Mouse (Mus musculus) MEL (cell line): ENCODE results near the gene Enpp3. TPM values are rescaled to one million over a fixed set of nuclear protein-coding genes. Genes with fewer than 3 reads are reported as not detected.

Source experiments
- DNase-seq: peaks from one replicate; pipeline ENCODE4 v3.0.0; 2011; ENCODE audit warnings: low read depth, low spot score
- H3K27ac ChIP-seq: 2 replicates; pipeline ENCODE4 v1.5.1; 2012; ENCODE audit warnings: low read depth, mild to moderate bottlenecking, control low read depth, low read length, moderate library complexity; ENCODE audit not compliant: control insufficient read depth
- H3K27me3 ChIP-seq, 2 experiments: fragments of 150-350 bp in 1 of 2; sonication (generic) in 1 of 2; 2 replicates each; pipeline ENCODE4 v1.6.1; 2012; ENCODE audit warnings: low read length in 2 of 2, mild to moderate bottlenecking in 2 of 2, improper control_type of control experiment in 1 of 2, moderate library complexity in 1 of 2; ENCODE audit not compliant: insufficient read depth in 2 of 2, control insufficient read depth in 1 of 2
- H3K36me3 ChIP-seq, 2 experiments: 2 replicates each; pipeline ENCODE4 v1.6.1; 2012 to 2014; ENCODE audit warnings: low read length in 2 of 2, improper control_type of control experiment in 1 of 2, inconsistent platforms in 1 of 2, mild to moderate bottlenecking in 1 of 2; ENCODE audit not compliant: insufficient read depth in 2 of 2, control insufficient read depth in 1 of 2
- H3K4me1 ChIP-seq, 2 experiments: fragments of 150-350 bp in 1 of 2; sonication (generic) in 1 of 2; 2 replicates each; pipeline ENCODE4 v1.6.1; 2012; ENCODE audit warnings: low read length in 2 of 2, improper control_type of control experiment in 1 of 2, mild to moderate bottlenecking in 1 of 2; ENCODE audit not compliant: insufficient read depth in 2 of 2, control insufficient read depth in 1 of 2
- H3K4me3 ChIP-seq, 2 experiments: fragments of 150-350 bp in 1 of 2; sonication (generic) in 1 of 2; 2 replicates each; pipeline ENCODE4 v1.5.1; 2012; ENCODE audit warnings: low read depth in 2 of 2, low read length in 2 of 2, mild to moderate bottlenecking in 2 of 2, moderate library complexity in 2 of 2, control low read depth in 1 of 2, improper control_type of control experiment in 1 of 2; ENCODE audit not compliant: control insufficient read depth in 1 of 2, insufficient read depth in 1 of 2
- H3K79me2 ChIP-seq: 2 replicates; pipeline ENCODE4 v1.6.1; 2012; ENCODE audit warnings: mild to moderate bottlenecking, low read length, moderate library complexity; ENCODE audit not compliant: control insufficient read depth, poor library complexity, insufficient read depth
- H3K9ac ChIP-seq: 2 replicates; pipeline ENCODE4 v1.6.1; 2012; ENCODE audit warnings: low read depth, mild to moderate bottlenecking, control low read depth, low read length, moderate library complexity; ENCODE audit not compliant: control insufficient read depth, poor library complexity, severe bottlenecking
- H3K9me3 ChIP-seq: fragments of 150-350 bp; sonication (generic); replicated peaks from 2 replicates; pipeline ENCODE4 v1.6.1; 2012; ENCODE audit warnings: mild to moderate bottlenecking, low read length, improper control_type of control experiment, moderate library complexity; ENCODE audit not compliant: insufficient read depth
- BHLHE40 ChIP-seq: IDR thresholded peaks from 2 replicates; pipeline ENCODE4 v1.6.1; 2012; ENCODE audit warnings: low read depth, mild to moderate bottlenecking, inconsistent platforms, low read length, improper control_type of control experiment, borderline replicate concordance
- CHD1 ChIP-seq: IDR thresholded peaks from 2 replicates; pipeline ENCODE4 v1.6.1; 2012; ENCODE audit warnings: low read depth, mild to moderate bottlenecking, inconsistent platforms, low read length, improper control_type of control experiment
- CHD2 ChIP-seq: IDR thresholded peaks from 2 replicates; pipeline ENCODE4 v1.6.1; 2011; ENCODE audit warnings: low read length, improper control_type of control experiment
- CTCF ChIP-seq, 3 experiments: IDR thresholded peaks in 2 of 3; conservative IDR thresholded peaks in 1 of 3; 2 replicates each; pipeline ENCODE4 v1.5.1; 2011 to 2012; ENCODE audit warnings: low read length in 3 of 3, low read depth in 2 of 3, mild to moderate bottlenecking in 2 of 3, improper control_type of control experiment in 1 of 3, inconsistent platforms in 1 of 3, mixed read lengths in 1 of 3, moderate library complexity in 1 of 3; ENCODE audit not compliant: control insufficient read depth in 1 of 3, insufficient read depth in 1 of 3, poor library complexity in 1 of 3, severe bottlenecking in 1 of 3
- ELF1 ChIP-seq: IDR thresholded peaks from 2 replicates; pipeline ENCODE4 v1.6.1; 2014; ENCODE audit warnings: low read depth, mild to moderate bottlenecking, inconsistent platforms, low read length, improper control_type of control experiment, moderate library complexity
- ETS1 ChIP-seq: IDR thresholded peaks from 2 replicates; pipeline ENCODE4 v1.6.1; 2012; ENCODE audit warnings: low read depth, mild to moderate bottlenecking, inconsistent platforms, low read length, improper control_type of control experiment, moderate library complexity
- HCFC1 ChIP-seq: IDR thresholded peaks from 2 replicates; pipeline ENCODE4 v1.6.1; 2012; ENCODE audit warnings: low read depth, mild to moderate bottlenecking, inconsistent platforms, low read length, improper control_type of control experiment, moderate library complexity
- JUND ChIP-seq: IDR thresholded peaks from 2 replicates; pipeline ENCODE4 v1.6.1; 2011; ENCODE audit warnings: low read depth, mild to moderate bottlenecking, improper control_type of control experiment, low read length
- KAT2A ChIP-seq: conservative IDR thresholded peaks from 2 replicates; pipeline ENCODE4 v1.6.1; 2012; ENCODE audit warnings: low read depth, low read length, improper control_type of control experiment, inconsistent platforms
- MAFK ChIP-seq: IDR thresholded peaks from 2 replicates; pipeline ENCODE4 v1.6.1; 2011; ENCODE audit warnings: low read depth, mild to moderate bottlenecking, low read length, improper control_type of control experiment, borderline replicate concordance
- MAZ ChIP-seq: IDR thresholded peaks from 2 replicates; pipeline ENCODE4 v1.6.1; 2012; ENCODE audit warnings: low read depth, mild to moderate bottlenecking, inconsistent platforms, low read length, improper control_type of control experiment
- MEF2A ChIP-seq: IDR thresholded peaks from 2 replicates; pipeline ENCODE4 v1.6.1; 2014; ENCODE audit warnings: low read depth, mild to moderate bottlenecking, inconsistent platforms, low read length, improper control_type of control experiment; ENCODE audit not compliant: poor library complexity, insufficient replicate concordance, severe bottlenecking; ENCODE audit errors: extremely low read depth
- MXI1 ChIP-seq: IDR thresholded peaks from 2 replicates; pipeline ENCODE4 v1.6.1; 2011; ENCODE audit warnings: mild to moderate bottlenecking, low read depth, low read length, improper control_type of control experiment
- MYB ChIP-seq: IDR thresholded peaks from 2 replicates; pipeline ENCODE4 v1.6.1; 2011; ENCODE audit warnings: mild to moderate bottlenecking, low read depth, low read length, improper control_type of control experiment
- NRF1 ChIP-seq: IDR thresholded peaks from 2 replicates; pipeline ENCODE4 v1.6.1; 2014; ENCODE audit warnings: low read depth, mild to moderate bottlenecking, inconsistent platforms, low read length, improper control_type of control experiment, moderate library complexity; ENCODE audit not compliant: poor library complexity, insufficient read depth, severe bottlenecking
- POLR2A ChIP-seq, 2 experiments: IDR thresholded peaks; 2 replicates each; pipeline ENCODE4 v1.6.1; 2011 to 2012; ENCODE audit warnings: low read length in 2 of 2, mild to moderate bottlenecking in 2 of 2, control low read depth in 1 of 2, improper control_type of control experiment in 1 of 2, low read depth in 1 of 2, moderate library complexity in 1 of 2; ENCODE audit not compliant: control insufficient read depth in 1 of 2, insufficient read depth in 1 of 2, poor library complexity in 1 of 2
- POLR2AphosphoS2 ChIP-seq: IDR thresholded peaks from 2 replicates; pipeline ENCODE4 v1.6.1; 2011; ENCODE audit warnings: low read length, improper control_type of control experiment
- POLR2AphosphoS5 ChIP-seq: IDR thresholded peaks from 2 replicates; pipeline ENCODE4 v1.6.1; 2012; ENCODE audit warnings: low read depth, borderline replicate concordance, mild to moderate bottlenecking, inconsistent platforms, low read length, moderate library complexity, mixed read lengths
- RAD21 ChIP-seq: IDR thresholded peaks from 2 replicates; pipeline ENCODE4 v1.6.1; 2011; ENCODE audit warnings: mild to moderate bottlenecking, low read depth, low read length, improper control_type of control experiment
- RCOR1 ChIP-seq: IDR thresholded peaks from 2 replicates; pipeline ENCODE4 v1.6.1; 2012; ENCODE audit warnings: low read depth, mild to moderate bottlenecking, inconsistent platforms, low read length, improper control_type of control experiment
- TCF12 ChIP-seq: IDR thresholded peaks from 2 replicates; pipeline ENCODE4 v1.6.1; 2014; ENCODE audit warnings: low read depth, mild to moderate bottlenecking, inconsistent platforms, low read length, improper control_type of control experiment, moderate library complexity
- UBTF ChIP-seq: IDR thresholded peaks from 2 replicates; pipeline ENCODE4 v1.6.1; 2012; ENCODE audit warnings: low read depth, mild to moderate bottlenecking, inconsistent platforms, low read length, improper control_type of control experiment, moderate library complexity, borderline replicate concordance; ENCODE audit not compliant: insufficient read depth
- USF2 ChIP-seq, 2 experiments: IDR thresholded peaks; 2 replicates each; pipeline ENCODE4 v1.6.1; 2011 to 2012; ENCODE audit warnings: improper control_type of control experiment in 2 of 2, low read length in 2 of 2, borderline replicate concordance in 1 of 2, inconsistent platforms in 1 of 2, low read depth in 1 of 2, mild to moderate bottlenecking in 1 of 2; ENCODE audit not compliant: insufficient read depth in 1 of 2
- ZC3H11A ChIP-seq: IDR thresholded peaks from 2 replicates; pipeline ENCODE4 v1.6.1; 2012; ENCODE audit warnings: low read depth, mild to moderate bottlenecking, inconsistent platforms, low read length, improper control_type of control experiment
- ZKSCAN1 ChIP-seq: IDR thresholded peaks from 2 replicates; pipeline ENCODE4 v1.6.1; 2012; ENCODE audit warnings: low read depth, mild to moderate bottlenecking, inconsistent platforms, low read length, improper control_type of control experiment, moderate library complexity
- polyA plus RNA-seq, 2 experiments: library from polyadenylated mRNA; stranded (reverse) in 1 of 2; unstranded in 1 of 2; fragments of >175 nt in 1 of 2; fragments of >200 nt in 1 of 2; gene quantifications; 2 replicates each; pipeline versions ENCODE4 v1.2.1 to v1.2.4; 2012; ENCODE audit warnings: low replicate concordance in 2 of 2, low read depth in 1 of 2; ENCODE audit not compliant: insufficient read length in 2 of 2, insufficient read depth in 1 of 2, missing spikeins in 1 of 2
- total RNA-seq: library from RNA; depleted of rRNA; stranded (reverse); fragments of 300-350 nt; gene quantifications from 2 replicates; pipeline ENCODE4 v1.2.3, GENCODE M21; 2012

Enpp3 gene
- total and polyA plus RNA-seq, 3 experiments: 0.08 to 0.22 TPM; not detected in 1

DNA sequence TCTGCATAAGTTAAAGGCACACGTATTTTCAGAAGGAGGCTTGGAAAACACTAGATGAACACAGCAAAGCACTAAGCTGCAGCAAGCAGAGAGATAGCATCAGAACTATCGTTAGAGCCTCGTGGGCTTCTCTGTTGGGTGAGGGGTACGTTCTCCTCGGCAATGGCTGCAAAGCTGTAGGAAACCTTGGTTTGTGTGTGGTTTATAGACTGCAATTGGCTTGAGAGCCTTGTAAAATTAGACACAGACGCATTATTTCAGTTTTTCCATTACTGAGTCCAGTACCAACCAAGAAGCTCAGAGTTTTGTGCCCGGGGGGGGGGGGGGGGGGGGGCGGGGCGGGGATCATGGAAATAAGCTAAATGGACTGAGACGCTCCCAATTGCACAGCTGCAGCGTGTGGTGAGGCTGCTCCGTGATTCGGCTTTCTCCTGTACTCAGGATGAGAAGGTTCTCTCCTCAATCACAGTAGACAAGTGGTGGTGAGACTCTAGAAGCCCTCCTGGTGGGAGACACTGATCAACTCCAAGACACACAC is 99.6 kb downstream of the Enpp3 start:
- H3K27me3 ChIP-seq: no peaks in the 10 kb centered on the region
- TF ChIP-seq POLR2AphosphoS2 (no peak), ELF1 (no peak), POLR2A (IDR thresholded peaks at IDR 0.05; ENCODE audit: control insufficient read depth in 1 of 2, insufficient read depth in 1 of 2, low read depth in 1 of 2, low read length in 2 of 2, poor library complexity in 1 of 2) (no peak), MAFK (no peak), NRF1 (no peak), USF2 (IDR thresholded peaks at IDR 0.05; ENCODE audit: borderline replicate concordance in 1 of 2, insufficient read depth in 1 of 2, low read depth in 1 of 2, low read length in 2 of 2) (no peak), HCFC1 (no peak), UBTF (no peak), CHD1 (no peak), ZC3H11A (no peak), POLR2AphosphoS5 (no peak), TCF12 (no peak), MXI1 (no peak), RAD21 (no peak), KAT2A (no peak)
- no peaks in the 10 kb centered on the region for H3K9me3 ChIP-seq
- no peak for DNase-seq
- H3K9ac ChIP-seq: no peak overlapping the region
- H3K36me3 ChIP-seq: no peaks in the 10 kb centered on the region; a peak in 1 of 4 replicates
- no peak overlapping the region for H3K27ac ChIP-seq
- no peaks in the 10 kb centered on the region for H3K4me1 ChIP-seq
- H3K4me3 ChIP-seq: no peak overlapping the region
- H3K79me2 ChIP-seq: no peaks in the 10 kb centered on the region

DNA sequence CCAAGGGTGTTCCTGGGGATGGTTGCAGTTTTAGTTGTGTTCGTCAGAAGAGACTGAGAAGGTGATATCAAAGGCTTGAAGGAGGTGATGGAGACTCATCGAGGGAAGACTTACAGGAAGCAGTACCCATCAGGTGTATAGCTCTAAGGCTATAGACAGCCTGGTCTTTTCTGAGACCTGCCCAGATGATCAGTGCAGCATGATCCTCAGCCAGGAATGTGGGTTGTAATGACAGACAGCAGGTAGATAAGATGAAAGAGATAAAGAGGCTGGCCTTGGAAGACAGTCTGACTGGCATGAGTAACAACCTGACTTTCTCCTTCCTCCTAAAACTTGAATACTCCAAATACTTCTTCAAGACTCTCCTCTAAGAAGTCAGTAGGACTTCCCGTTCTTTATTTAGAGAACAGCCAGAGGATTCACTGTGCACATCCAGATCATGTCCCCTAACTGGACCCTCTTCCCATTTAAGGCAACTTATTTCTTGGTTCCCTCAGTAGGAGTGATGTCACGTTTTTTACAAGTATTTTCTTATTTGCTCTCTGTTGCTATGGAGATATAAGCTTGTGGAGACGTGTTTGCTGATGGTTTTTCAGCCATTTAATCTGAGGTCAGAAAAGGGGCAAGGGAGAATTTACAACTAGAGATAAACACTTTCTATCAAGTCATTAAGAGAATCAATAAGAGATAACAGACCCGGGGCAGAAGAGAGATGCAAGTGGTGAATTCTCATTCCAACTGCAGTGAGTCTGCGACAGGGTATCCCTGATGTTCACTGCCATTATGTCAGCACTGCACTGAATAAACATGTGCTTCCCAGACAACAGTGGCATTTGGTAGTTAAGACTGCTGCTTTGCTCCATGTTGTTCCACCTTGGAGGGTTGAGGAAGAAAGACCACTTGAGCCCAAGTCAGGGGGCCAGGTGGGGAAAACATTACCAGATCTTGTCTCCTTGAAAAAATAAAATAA is 101.1 kb downstream of the Enpp3 start:
- no peak for DNase-seq
- Histone ChIP-seq H3K27me3 (no peaks in the 10 kb centered on the region), H3K79me2 (no peaks in the 10 kb centered on the region), H3K9me3 (no peaks in the 10 kb centered on the region)
- TF ChIP-seq MYB (no peak), MEF2A (no peak), KAT2A (no peak), BHLHE40 (no peak), ELF1 (no peak), ETS1 (no peak), POLR2AphosphoS5 (no peak), POLR2AphosphoS2 (no peak), ZKSCAN1 (no peak), CTCF (IDR thresholded peaks at IDR 0.05 in 2 of 3, conservative IDR thresholded peaks at IDR 0.05 in 1 of 3; ENCODE audit: control insufficient read depth in 1 of 3, insufficient read depth in 1 of 3, low read depth in 2 of 3, low read length in 3 of 3, poor library complexity in 1 of 3, severe bottlenecking in 1 of 3) (no peak), JUND (no peak), USF2 (IDR thresholded peaks at IDR 0.05; ENCODE audit: borderline replicate concordance in 1 of 2, insufficient read depth in 1 of 2, low read depth in 1 of 2, low read length in 2 of 2) (no peak), CHD2 (no peak), RCOR1 (no peak), RAD21 (no peak), MAFK (no peak), MAZ (no peak), HCFC1 (no peak)
- TF ChIP-seq, all 39 proteins: peak for 0
- Histone ChIP-seq H3K27ac (no peak overlapping the region), H3K9ac (no peak overlapping the region), H3K36me3 (no peaks in the 10 kb centered on the region; a peak in 1 of 4 replicates), H3K4me3 (no peak overlapping the region), H3K4me1 (no peaks in the 10 kb centered on the region)
